Mouse (Mus musculus) MEL (cell line): Measurements from ENCODE around the gene Fxr1. TPM values are rescaled to one million over a fixed set of nuclear protein-coding genes. Genes with fewer than 3 reads are reported as not detected.
"Not testable (repeated sequence)": the region's sequence is repeated elsewhere in the genome, so short reads cannot be mapped to it uniquely, and the experiment has no call there.

Experiments used
- DNase-seq: peaks from one replicate; pipeline ENCODE4 v3.0.0; 2011; ENCODE audit warnings: low read depth, low spot score
- H3K27ac ChIP-seq: 2 replicates; pipeline ENCODE4 v1.5.1; 2012; ENCODE audit warnings: low read depth, mild to moderate bottlenecking, control low read depth, low read length, moderate library complexity; ENCODE audit not compliant: control insufficient read depth
- H3K27me3 ChIP-seq, 2 experiments: fragments of 150-350 bp in 1 of 2; sonication (generic) in 1 of 2; 2 replicates each; pipeline ENCODE4 v1.6.1; 2012; ENCODE audit warnings: low read length in 2 of 2, mild to moderate bottlenecking in 2 of 2, improper control_type of control experiment in 1 of 2, moderate library complexity in 1 of 2; ENCODE audit not compliant: insufficient read depth in 2 of 2, control insufficient read depth in 1 of 2
- H3K36me3 ChIP-seq, 2 experiments: 2 replicates each; pipeline ENCODE4 v1.6.1; 2012 to 2014; ENCODE audit warnings: low read length in 2 of 2, improper control_type of control experiment in 1 of 2, inconsistent platforms in 1 of 2, mild to moderate bottlenecking in 1 of 2; ENCODE audit not compliant: insufficient read depth in 2 of 2, control insufficient read depth in 1 of 2
- H3K4me1 ChIP-seq, 2 experiments: fragments of 150-350 bp in 1 of 2; sonication (generic) in 1 of 2; 2 replicates each; pipeline ENCODE4 v1.6.1; 2012; ENCODE audit warnings: low read length in 2 of 2, improper control_type of control experiment in 1 of 2, mild to moderate bottlenecking in 1 of 2; ENCODE audit not compliant: insufficient read depth in 2 of 2, control insufficient read depth in 1 of 2
- H3K4me3 ChIP-seq, 2 experiments: fragments of 150-350 bp in 1 of 2; sonication (generic) in 1 of 2; 2 replicates each; pipeline ENCODE4 v1.5.1; 2012; ENCODE audit warnings: low read depth in 2 of 2, low read length in 2 of 2, mild to moderate bottlenecking in 2 of 2, moderate library complexity in 2 of 2, control low read depth in 1 of 2, improper control_type of control experiment in 1 of 2; ENCODE audit not compliant: control insufficient read depth in 1 of 2, insufficient read depth in 1 of 2
- H3K79me2 ChIP-seq: 2 replicates; pipeline ENCODE4 v1.6.1; 2012; ENCODE audit warnings: mild to moderate bottlenecking, low read length, moderate library complexity; ENCODE audit not compliant: control insufficient read depth, poor library complexity, insufficient read depth
- H3K9ac ChIP-seq: 2 replicates; pipeline ENCODE4 v1.6.1; 2012; ENCODE audit warnings: low read depth, mild to moderate bottlenecking, control low read depth, low read length, moderate library complexity; ENCODE audit not compliant: control insufficient read depth, poor library complexity, severe bottlenecking
- H3K9me3 ChIP-seq: fragments of 150-350 bp; sonication (generic); replicated peaks from 2 replicates; pipeline ENCODE4 v1.6.1; 2012; ENCODE audit warnings: mild to moderate bottlenecking, low read length, improper control_type of control experiment, moderate library complexity; ENCODE audit not compliant: insufficient read depth
- CHD1 ChIP-seq: IDR thresholded peaks from 2 replicates; pipeline ENCODE4 v1.6.1; 2012; ENCODE audit warnings: low read depth, mild to moderate bottlenecking, inconsistent platforms, low read length, improper control_type of control experiment
- CTCF ChIP-seq, 3 experiments: IDR thresholded peaks in 2 of 3; conservative IDR thresholded peaks in 1 of 3; 2 replicates each; pipeline ENCODE4 v1.5.1; 2011 to 2012; ENCODE audit warnings: low read length in 3 of 3, low read depth in 2 of 3, mild to moderate bottlenecking in 2 of 3, improper control_type of control experiment in 1 of 3, inconsistent platforms in 1 of 3, mixed read lengths in 1 of 3, moderate library complexity in 1 of 3; ENCODE audit not compliant: control insufficient read depth in 1 of 3, insufficient read depth in 1 of 3, poor library complexity in 1 of 3, severe bottlenecking in 1 of 3
- E2F4 ChIP-seq: IDR thresholded peaks from 2 replicates; pipeline ENCODE4 v1.6.1; 2011; ENCODE audit warnings: low read depth, low read length, improper control_type of control experiment, borderline replicate concordance
- ELF1 ChIP-seq: IDR thresholded peaks from 2 replicates; pipeline ENCODE4 v1.6.1; 2014; ENCODE audit warnings: low read depth, mild to moderate bottlenecking, inconsistent platforms, low read length, improper control_type of control experiment, moderate library complexity
- ETS1 ChIP-seq: IDR thresholded peaks from 2 replicates; pipeline ENCODE4 v1.6.1; 2012; ENCODE audit warnings: low read depth, mild to moderate bottlenecking, inconsistent platforms, low read length, improper control_type of control experiment, moderate library complexity
- HCFC1 ChIP-seq: IDR thresholded peaks from 2 replicates; pipeline ENCODE4 v1.6.1; 2012; ENCODE audit warnings: low read depth, mild to moderate bottlenecking, inconsistent platforms, low read length, improper control_type of control experiment, moderate library complexity
- JUND ChIP-seq: IDR thresholded peaks from 2 replicates; pipeline ENCODE4 v1.6.1; 2011; ENCODE audit warnings: low read depth, mild to moderate bottlenecking, improper control_type of control experiment, low read length
- KAT2A ChIP-seq: conservative IDR thresholded peaks from 2 replicates; pipeline ENCODE4 v1.6.1; 2012; ENCODE audit warnings: low read depth, low read length, improper control_type of control experiment, inconsistent platforms
- MEF2A ChIP-seq: IDR thresholded peaks from 2 replicates; pipeline ENCODE4 v1.6.1; 2014; ENCODE audit warnings: low read depth, mild to moderate bottlenecking, inconsistent platforms, low read length, improper control_type of control experiment; ENCODE audit not compliant: poor library complexity, insufficient replicate concordance, severe bottlenecking; ENCODE audit errors: extremely low read depth
- MYC ChIP-seq: IDR thresholded peaks from 2 replicates; pipeline ENCODE4 v1.6.1; 2011; ENCODE audit warnings: low read depth, mild to moderate bottlenecking, low read length, improper control_type of control experiment, moderate library complexity
- NELFE ChIP-seq: IDR thresholded peaks from 2 replicates; pipeline ENCODE4 v1.6.1; 2011; ENCODE audit warnings: low read depth, low read length, improper control_type of control experiment
- POLR2AphosphoS2 ChIP-seq: IDR thresholded peaks from 2 replicates; pipeline ENCODE4 v1.6.1; 2011; ENCODE audit warnings: low read length, improper control_type of control experiment
- RAD21 ChIP-seq: IDR thresholded peaks from 2 replicates; pipeline ENCODE4 v1.6.1; 2011; ENCODE audit warnings: mild to moderate bottlenecking, low read depth, low read length, improper control_type of control experiment
- RCOR1 ChIP-seq: IDR thresholded peaks from 2 replicates; pipeline ENCODE4 v1.6.1; 2012; ENCODE audit warnings: low read depth, mild to moderate bottlenecking, inconsistent platforms, low read length, improper control_type of control experiment
- SIN3A ChIP-seq: IDR thresholded peaks from 2 replicates; pipeline ENCODE4 v1.6.1; 2012; ENCODE audit warnings: low read length, improper control_type of control experiment, inconsistent platforms
- TAL1 ChIP-seq: IDR thresholded peaks from 2 replicates; pipeline ENCODE4 v1.6.1; 2012; ENCODE audit warnings: mild to moderate bottlenecking, inconsistent platforms, low read length, moderate library complexity, mixed read lengths
- UBTF ChIP-seq: IDR thresholded peaks from 2 replicates; pipeline ENCODE4 v1.6.1; 2012; ENCODE audit warnings: low read depth, mild to moderate bottlenecking, inconsistent platforms, low read length, improper control_type of control experiment, moderate library complexity, borderline replicate concordance; ENCODE audit not compliant: insufficient read depth
- ZC3H11A ChIP-seq: IDR thresholded peaks from 2 replicates; pipeline ENCODE4 v1.6.1; 2012; ENCODE audit warnings: low read depth, mild to moderate bottlenecking, inconsistent platforms, low read length, improper control_type of control experiment
- ZMIZ1 ChIP-seq: IDR thresholded peaks from 2 replicates; pipeline ENCODE4 v1.6.1; 2012; ENCODE audit warnings: low read depth, mild to moderate bottlenecking, inconsistent platforms, low read length, improper control_type of control experiment, moderate library complexity
- ZNF384 ChIP-seq: IDR thresholded peaks from 2 replicates; pipeline ENCODE4 v1.6.1; 2012; ENCODE audit warnings: low read depth, mild to moderate bottlenecking, inconsistent platforms, low read length, improper control_type of control experiment
- polyA plus RNA-seq, 2 experiments: library from polyadenylated mRNA; stranded (reverse) in 1 of 2; unstranded in 1 of 2; fragments of >175 nt in 1 of 2; fragments of >200 nt in 1 of 2; gene quantifications; 2 replicates each; pipeline versions ENCODE4 v1.2.1 to v1.2.4; 2012; ENCODE audit warnings: low replicate concordance in 2 of 2, low read depth in 1 of 2; ENCODE audit not compliant: insufficient read length in 2 of 2, insufficient read depth in 1 of 2, missing spikeins in 1 of 2
- total RNA-seq: library from RNA; depleted of rRNA; stranded (reverse); fragments of 300-350 nt; gene quantifications from 2 replicates; pipeline ENCODE4 v1.2.3, GENCODE M21; 2012

Fxr1 gene
- total and polyA plus RNA-seq, 3 experiments = 92.8 to 123 (median 98.3) TPM

GRCm38 (mm10) chr3:33993421-33994126 lies 26.2 kb upstream of the Fxr1 start:
- TF ChIP-seq MEF2A (no peak), POLR2AphosphoS2 (no peak), CHD1 (no peak), E2F4 (no peak), CTCF (IDR thresholded peaks at IDR 0.05 in 2 of 3, conservative IDR thresholded peaks at IDR 0.05 in 1 of 3; ENCODE audit: control insufficient read depth in 1 of 3, insufficient read depth in 1 of 3, low read depth in 2 of 3, low read length in 3 of 3, poor library complexity in 1 of 3, severe bottlenecking in 1 of 3) (no peak), SIN3A (no peak), RCOR1 (no peak), ELF1 (no peak), UBTF (no peak), ZMIZ1 (no peak), ETS1 (no peak), NELFE (no peak), HCFC1 (no peak), TAL1 (no peak), RAD21 (no peak), JUND (no peak), ZC3H11A (no peak), KAT2A (no peak), ZNF384 (no peak)
- no peak overlapping the region for H3K4me3 ChIP-seq
- DNase-seq = no peak
- no peaks in the 10 kb centered on the region; a peak in 1 of 4 replicates for H3K4me1 ChIP-seq
- no peaks in the 10 kb centered on the region for H3K79me2 ChIP-seq
- no peak overlapping the region for H3K27ac ChIP-seq
- no peaks in the 10 kb centered on the region for H3K9me3 ChIP-seq
- peaks cover 0 to 2% of the 10 kb centered on the region in 2 experiments; a peak in 2 of 4 replicates for H3K36me3 ChIP-seq
- H3K9ac ChIP-seq = no peak overlapping the region
- H3K27me3 ChIP-seq = no peaks in the 10 kb centered on the region; a peak in 2 of 4 replicates

GRCm38 (mm10) chr3:33994127-33994488 lies 25.6 kb upstream of the Fxr1 start:
- H3K9ac ChIP-seq = no peak overlapping the region
- H3K36me3 ChIP-seq = peaks cover 0 to 2% of the 10 kb centered on the region in 2 experiments; a peak in 2 of 4 replicates
- no peaks in the 10 kb centered on the region; a peak in 2 of 4 replicates for H3K27me3 ChIP-seq
- no peaks in the 10 kb centered on the region for H3K9me3 ChIP-seq
- no peaks in the 10 kb centered on the region for H3K79me2 ChIP-seq
- no peak for TF ChIP-seq MYC
- no peak overlapping the region for H3K4me3 ChIP-seq
- H3K4me1 ChIP-seq = no peaks in the 10 kb centered on the region; a peak in 1 of 4 replicates
- no peak overlapping the region for H3K27ac ChIP-seq
- no peak for DNase-seq

- DNase-seq, H3K9ac ChIP-seq, H3K9me3 ChIP-seq, H3K27ac ChIP-seq, H3K4me3 ChIP-seq, H3K79me2 ChIP-seq, H3K27me3 ChIP-seq: not testable (repeated sequence)
- Histone ChIP-seq H3K36me3 (peaks cover 0 to 13% of the 10 kb centered on the region in 2 experiments; a peak in 2 of 4 replicates), H3K4me1 (peaks cover 11 to 14% of the 10 kb centered on the region in 2 experiments)
Observed at GRCm38 (mm10) chr3:34001691-34002090, 18.1 kb upstream of the Fxr1 start.
